Mouse (Mus musculus) spleen, adult 2 months (tissue): ENCODE results near the gene Stk38. TPM values are rescaled to one million over a fixed set of nuclear protein-coding genes. Genes with fewer than 3 reads are reported as not detected.

Source experiments
- DNase-seq, 2 experiments: peaks; one replicate each; pipeline versions ENCODE4 v3.0.0 to v3.0.0-alpha.2; 2012 to 2021; ENCODE audit warnings: low spot score in 2 of 2, low read depth in 1 of 2
- H3K27ac ChIP-seq: fragments of 200-500 bp; 2 replicates; pipeline ENCODE4 v1.5.1; 2012; ENCODE audit warnings: low read length, inconsistent platforms; ENCODE audit not compliant: insufficient read depth
- H3K27me3 ChIP-seq: fragments of 200-500 bp; 2 replicates; pipeline ENCODE4 v1.6.1; 2012; ENCODE audit warnings: mild to moderate bottlenecking, moderate library complexity, low read length, inconsistent platforms; ENCODE audit not compliant: control insufficient read depth, insufficient read depth
- H3K36me3 ChIP-seq: fragments of 200-500 bp; 2 replicates; pipeline ENCODE4 v1.6.1; 2012; ENCODE audit warnings: mild to moderate bottlenecking, low read length, inconsistent platforms; ENCODE audit not compliant: control insufficient read depth, insufficient read depth
- H3K4me1 ChIP-seq: fragments of 200-500 bp; 2 replicates; pipeline ENCODE4 v1.6.1; 2011; ENCODE audit warnings: inconsistent platforms; ENCODE audit not compliant: control insufficient read depth, insufficient read depth, insufficient read length
- H3K4me3 ChIP-seq: fragments of 200-500 bp; 2 replicates; pipeline ENCODE4 v1.5.1; 2011; ENCODE audit warnings: mild to moderate bottlenecking, inconsistent platforms; ENCODE audit not compliant: insufficient read depth, insufficient read length; ENCODE audit errors: extremely low read depth
- CTCF ChIP-seq: fragments of 200-500 bp; IDR thresholded peaks from 2 replicates; pipeline ENCODE4 v1.5.1; 2011; ENCODE audit warnings: mild to moderate bottlenecking, inconsistent platforms; ENCODE audit not compliant: insufficient read depth, insufficient read length, insufficient replicate concordance; ENCODE audit errors: extremely low read depth
- POLR2A ChIP-seq: fragments of 200-500 bp; IDR thresholded peaks from 2 replicates; pipeline ENCODE4 v1.6.1; 2011; ENCODE audit warnings: low read depth, low read length, inconsistent platforms
- WGBS: fragments of 180-500 bp; shearing (Covaris S2); methylation state at CpG from one replicate; pipeline ENCODE4 v1.1.7; 2018; 5-methylcytosine and 5-hydroxymethylcytosine counted together
- polyA plus RNA-seq: library from polyadenylated mRNA; depleted of rRNA; stranded (reverse); fragments of >200 nt; gene quantifications from 2 replicates; pipeline ENCODE4 v1.2.3, GENCODE M21; 2012; rRNA removed

Stk38 gene
- 119 and 149 TPM in 2 replicates for polyA plus RNA-seq

GRCm38 (mm10) chr17:29007641-29008325 is at the start of gene Stk38:
Stk38 (minus strand) TSS chr17:29007995.
- H3K36me3 ChIP-seq, result no peaks in the 10 kb centered on the region
- H3K4me3 ChIP-seq, result peak within 1 kb of the TSS; percentile 76
- H3K27ac ChIP-seq, result peak within 1 kb of the TSS; percentile 92
- DNase-seq, result peak; percentile 71 to 90
- no peaks in the 10 kb centered on the region for H3K27me3 ChIP-seq
- under 1% methylated on average over 65 of the region's 65 CpGs for WGBS
- peaks cover 13% of the 10 kb centered on the region for H3K4me1 ChIP-seq
- TF ChIP-seq CTCF (no peak), POLR2A (peak; percentile 25)

- DNase-seq, result no peak
- no peak for TF ChIP-seq POLR2A
- TF ChIP-seq CTCF, result no peak
- 81% methylated on average over 11 of the region's 11 CpGs for WGBS
- Histone ChIP-seq H3K27me3 (peaks cover 1% of the 10 kb centered on the region; the same call in 1 of the 2 replicates), H3K36me3 (no peaks in the 10 kb centered on the region), H3K4me1 (peaks cover 2% of the 10 kb centered on the region; the same call in 1 of the 2 replicates), H3K27ac (no peak overlapping the region), H3K4me3 (no peak overlapping the region)
These were observed 49.6 kb upstream of the Stk38 start for GRCm38 (mm10) chr17:29057361-29057890.

- Histone ChIP-seq H3K4me3 (no peak overlapping the region), H3K27ac (no peak overlapping the region), H3K4me1 (no peaks in the 10 kb centered on the region), H3K36me3 (no peaks in the 10 kb centered on the region), H3K27me3 (peaks cover 1% of the 10 kb centered on the region; the same call in 1 of the 2 replicates)
- WGBS, result 7% methylated on average over 8 of the region's 8 CpGs
- TF ChIP-seq POLR2A (no peak), CTCF (no peak)
- DNase-seq, result no peak
These were observed 48.9 kb upstream of the Stk38 start for GRCm38 (mm10) chr17:29056699-29057151.

- peaks cover 1% of the 10 kb centered on the region; the same call in 1 of the 2 replicates for H3K27me3 ChIP-seq
- TF ChIP-seq CTCF, result no peak
- TF ChIP-seq POLR2A, result no peak
- H3K4me1 ChIP-seq, result no peaks in the 10 kb centered on the region
- H3K36me3 ChIP-seq, result no peaks in the 10 kb centered on the region
- H3K27ac ChIP-seq, result no peak overlapping the region
- H3K4me3 ChIP-seq, result no peak overlapping the region
- WGBS, result 18% methylated on average over 7 of the region's 7 CpGs
- no peak for DNase-seq
These were observed 48.4 kb upstream of the Stk38 start for GRCm38 (mm10) chr17:29056207-29056606.

GRCm38 (mm10) chr17:29055586-29055985 is 47.8 kb upstream of the Stk38 start:
- Histone ChIP-seq H3K27ac (no peak overlapping the region), H3K4me3 (no peak overlapping the region), H3K4me1 (no peaks in the 10 kb centered on the region), H3K27me3 (peaks cover 1% of the 10 kb centered on the region; the same call in 1 of the 2 replicates), H3K36me3 (no peaks in the 10 kb centered on the region)
- 71% methylated on average over 5 of the region's 5 CpGs for WGBS
- TF ChIP-seq POLR2A (no peak), CTCF (no peak)
- DNase-seq, result no peak

- Histone ChIP-seq H3K36me3 (no peaks in the 10 kb centered on the region), H3K27me3 (peaks cover 1% of the 10 kb centered on the region; the same call in 1 of the 2 replicates), H3K27ac (no peak overlapping the region), H3K4me3 (no peak overlapping the region), H3K4me1 (no peaks in the 10 kb centered on the region)
- TF ChIP-seq POLR2A (no peak), CTCF (no peak)
- no peak for DNase-seq
- WGBS, result 85% methylated on average over 6 of the region's 6 CpGs
These were observed 46.6 kb upstream of the Stk38 start for GRCm38 (mm10) chr17:29054429-29054828.

- Histone ChIP-seq H3K27me3 (peaks cover 1% of the 10 kb centered on the region; the same call in 1 of the 2 replicates), H3K4me1 (no peaks in the 10 kb centered on the region), H3K27ac (0 out of 2 replicates have a peak overlapping the region, but pooled peaks have one; percentile 15), H3K4me3 (no peak overlapping the region), H3K36me3 (no peaks in the 10 kb centered on the region)
- WGBS, result 63% methylated on average over 7 of the region's 7 CpGs
- DNase-seq, result no peak
- no peak for TF ChIP-seq CTCF
- no peak for TF ChIP-seq POLR2A
These were observed 46.0 kb upstream of the Stk38 start for GRCm38 (mm10) chr17:29053841-29054240.
